Mouse (Mus musculus) midbrain, embryonic 14.5 days (tissue): ENCODE measurements around the gene Dvl2. TPM values are rescaled to one million over a fixed set of nuclear protein-coding genes. Genes with fewer than 3 reads are reported as not detected.

Source experiments
- ATAC-seq: fragments of 200-750 bp; cut with Nextera tagmentation; 2 replicates; pipeline ENCODE4 v1.8.0; 2017; ENCODE audit warnings: moderate number of reproducible peaks, moderate library complexity; ENCODE audit not compliant: low FRiP score, low TSS enrichment
- DNase-seq: peaks from one replicate; pipeline ENCODE4 v3.0.0-alpha.2; 2015
- H3K27ac ChIP-seq: fragments of 300-500 bp; sonication (generic); replicated peaks from 2 replicates; pipeline ENCODE4 v1.5.1; 2014; ENCODE audit warnings: mild to moderate bottlenecking, low read depth, low read length, moderate library complexity
- H3K27me3 ChIP-seq: fragments of 300-500 bp; sonication (generic); 2 replicates; pipeline ENCODE4 v1.6.1; 2014; ENCODE audit warnings: low read length, control low read depth, mixed read lengths; ENCODE audit not compliant: control insufficient read depth, insufficient read depth
- H3K36me3 ChIP-seq: fragments of 300-500 bp; sonication (generic); 2 replicates; pipeline ENCODE4 v1.6.1; 2014; ENCODE audit warnings: low read length, control low read depth; ENCODE audit not compliant: control insufficient read depth, insufficient read depth
- H3K4me1 ChIP-seq: fragments of 300-500 bp; sonication (generic); 2 replicates; pipeline ENCODE4 v1.6.1; 2014; ENCODE audit warnings: mild to moderate bottlenecking, antibody characterized with exemption, low read length, control low read depth; ENCODE audit not compliant: control insufficient read depth, insufficient read depth
- H3K4me2 ChIP-seq: fragments of 300-500 bp; sonication (generic); 2 replicates; pipeline ENCODE4 v1.6.1; 2014; ENCODE audit warnings: mild to moderate bottlenecking, low read length, moderate library complexity
- H3K4me3 ChIP-seq: fragments of 300-500 bp; sonication (generic); replicated peaks from 2 replicates; pipeline ENCODE4 v1.5.1; 2014; ENCODE audit warnings: low read depth, low read length
- H3K9ac ChIP-seq: fragments of 300-500 bp; sonication (generic); replicated peaks from 2 replicates; pipeline ENCODE4 v1.6.1; 2014; ENCODE audit warnings: mild to moderate bottlenecking, low read length, moderate library complexity
- H3K9me3 ChIP-seq: fragments of 300-500 bp; sonication (generic); 2 replicates; pipeline ENCODE4 v1.6.1; 2016; ENCODE audit warnings: low read length, control low read depth, mixed read lengths; ENCODE audit not compliant: control insufficient read depth
- WGBS: fragments of 180-500 bp; shearing (Covaris S2); extraction: QIAGEN DNeasy Blood & Tissue Kit; methylation state at CpG from one replicate; pipeline ENCODE4 v1.1.7; 2014; 5-methylcytosine and 5-hydroxymethylcytosine counted together
- polyA plus RNA-seq: library from polyadenylated mRNA; unstranded; fragments of >200 nt; fragmentation: Nextera tagmentation; extraction: Ambion mirVana; gene quantifications from 2 replicates; pipeline ENCODE4 v1.2.1, GENCODE M21; 2014

Dvl2 gene
- polyA plus RNA-seq, 1 experiment from 2014 or later: 23.0 TPM

DNA sequence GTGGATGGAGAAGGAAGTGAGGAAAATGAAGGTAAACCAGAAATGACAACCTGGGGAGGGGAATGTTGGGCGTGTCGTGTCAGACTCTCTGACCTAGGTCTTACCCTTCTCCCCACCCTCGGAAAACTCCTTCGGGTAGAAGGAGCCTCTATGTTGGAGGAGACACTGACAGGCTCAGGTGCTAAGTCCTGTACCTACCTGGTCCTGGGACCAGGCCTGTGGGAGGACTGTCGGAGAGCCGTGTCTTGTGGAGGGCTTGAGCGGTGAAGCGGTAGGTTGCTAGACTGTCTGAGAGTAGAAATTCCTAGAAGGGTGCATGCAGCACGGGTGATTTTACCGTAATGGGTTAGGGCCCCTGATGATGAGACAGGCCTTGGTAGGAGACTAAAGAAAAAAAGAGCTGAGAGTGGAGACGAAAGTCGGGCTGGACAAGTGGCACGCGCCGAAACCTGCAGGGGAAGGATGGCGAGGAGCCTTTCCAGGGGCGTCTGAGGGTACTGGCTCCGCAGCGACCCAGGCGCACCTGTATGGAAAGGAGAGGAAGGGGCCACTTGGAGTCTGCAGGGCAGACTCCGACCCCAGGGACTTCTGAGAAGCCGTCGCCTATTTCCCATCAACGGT is 35.6 kb upstream of the Dvl2 start, which contains the start of gene Cldn7:
Gene Cldn7 (plus strand): TSS at position 130 of the 621 bp plus-strand sequence.
- peaks cover 13% of the 10 kb centered on the region for H3K36me3 ChIP-seq
- 11% methylated on average over 24 of the region's 24 CpGs for WGBS
- H3K4me2 ChIP-seq: 0 out of 2 replicates have a peak within 1 kb of the TSS, but pooled peaks have one; percentile 17
- ATAC-seq (no peak), DNase-seq (no peak)
- 0 out of 2 replicates have a peak, but pooled peaks cover 5% of the 10 kb centered on the region for H3K4me1 ChIP-seq
- no peak within 1 kb of the TSS for H3K27ac ChIP-seq
- H3K9ac ChIP-seq: no peak within 1 kb of the TSS
- H3K27me3 ChIP-seq: peaks cover 55% of the 10 kb centered on the region
- 0 out of 2 replicates have a peak within 1 kb of the TSS, but pooled peaks have one; percentile 7 for H3K4me3 ChIP-seq
- no peaks in the 10 kb centered on the region for H3K9me3 ChIP-seq

DNA sequence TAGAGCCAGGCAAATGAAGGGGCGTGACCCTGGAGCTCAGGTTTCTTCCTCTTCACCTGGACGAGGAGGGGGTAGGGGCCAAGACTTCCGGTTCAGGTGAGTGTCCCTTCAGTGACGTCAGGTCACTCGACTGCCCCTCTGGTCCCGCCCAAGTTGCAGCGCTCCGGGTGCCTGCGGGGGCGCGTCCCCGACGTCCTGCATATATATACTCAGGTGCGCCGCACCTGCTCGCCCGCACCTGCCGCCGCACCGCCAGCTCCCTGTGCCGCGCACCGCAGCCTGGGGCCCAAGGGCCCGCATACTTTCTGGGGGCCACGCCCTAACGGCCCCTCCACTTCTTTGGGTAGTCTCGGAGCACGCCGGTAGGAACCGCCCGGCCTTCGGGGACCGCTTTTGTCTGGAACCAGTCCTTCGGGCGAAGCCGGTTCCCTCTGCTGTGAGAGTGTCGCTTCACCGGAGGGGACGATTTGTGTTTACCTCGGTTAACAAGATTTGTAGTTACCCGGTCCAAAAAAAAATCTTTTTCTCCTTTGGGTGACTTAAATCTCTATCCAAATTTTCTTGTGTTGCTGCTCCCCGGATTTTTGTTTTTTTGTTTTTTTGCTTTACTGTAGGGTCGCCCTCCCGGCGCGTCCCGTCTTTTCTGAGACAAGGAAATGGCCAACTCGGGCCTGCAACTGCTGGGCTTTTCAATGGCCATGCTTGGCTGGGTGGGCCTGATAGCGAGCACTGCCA is 35.0 kb upstream of the Dvl2 start:
- 0 out of 2 replicates have a peak overlapping the region, but pooled peaks have one; percentile 17 for H3K4me2 ChIP-seq
- ATAC-seq (no peak), DNase-seq (peak; percentile 28)
- no peaks in the 10 kb centered on the region for H3K9me3 ChIP-seq
- H3K4me3 ChIP-seq: 0 out of 2 replicates have a peak overlapping the region, but pooled peaks have one; percentile 7
- H3K27ac ChIP-seq: no peak overlapping the region
- no peak overlapping the region for H3K9ac ChIP-seq
- WGBS: 2% methylated on average over 49 of the region's 49 CpGs
- H3K36me3 ChIP-seq: peaks cover 20% of the 10 kb centered on the region
- 0 out of 2 replicates have a peak, but pooled peaks cover 5% of the 10 kb centered on the region for H3K4me1 ChIP-seq
- H3K27me3 ChIP-seq: peaks cover 55% of the 10 kb centered on the region

DNA sequence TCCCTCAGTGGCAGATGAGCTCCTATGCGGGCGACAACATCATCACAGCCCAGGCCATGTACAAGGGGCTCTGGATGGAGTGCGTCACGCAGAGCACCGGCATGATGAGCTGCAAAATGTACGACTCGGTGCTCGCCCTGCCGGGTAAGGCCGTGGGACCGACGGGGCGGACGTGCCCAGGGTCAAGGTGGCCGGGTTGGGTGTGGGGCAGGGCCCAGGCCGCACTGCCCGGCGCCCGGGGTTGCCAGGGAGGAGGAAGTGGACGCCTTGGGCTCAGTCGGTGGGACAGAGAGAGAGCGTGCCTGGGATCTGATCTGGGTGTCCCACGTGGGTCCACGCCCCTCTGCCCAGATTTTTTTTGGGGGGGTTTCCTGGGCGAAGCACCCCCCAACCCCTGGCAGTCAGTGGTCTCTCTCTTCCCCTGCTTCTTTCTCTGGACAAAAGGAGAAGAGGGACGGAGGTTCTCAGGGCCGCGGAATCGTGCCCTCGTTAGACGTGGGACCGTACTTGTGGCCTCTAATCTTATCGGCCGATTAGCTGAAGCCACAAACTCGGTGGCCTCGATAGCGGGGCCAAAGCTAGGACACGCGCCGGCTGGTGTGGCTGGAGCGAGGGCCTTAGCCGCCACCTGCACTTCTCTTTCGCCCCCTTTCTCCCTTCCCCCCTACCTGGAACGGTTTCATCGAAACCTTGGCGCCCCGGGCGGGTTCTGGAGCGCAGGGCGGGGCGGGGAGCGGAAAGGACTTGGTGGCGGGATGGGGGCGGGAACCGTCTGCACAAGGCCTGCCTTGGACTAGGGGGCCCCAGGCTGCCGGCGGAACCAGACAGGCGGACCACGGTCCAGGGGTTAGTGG is 34.2 kb upstream of the Dvl2 start:
- Histone ChIP-seq H3K4me2 (peak overlapping the region; percentile 40), H3K9ac (0 out of 2 replicates have a peak overlapping the region, but pooled peaks have one; percentile 9)

DNA sequence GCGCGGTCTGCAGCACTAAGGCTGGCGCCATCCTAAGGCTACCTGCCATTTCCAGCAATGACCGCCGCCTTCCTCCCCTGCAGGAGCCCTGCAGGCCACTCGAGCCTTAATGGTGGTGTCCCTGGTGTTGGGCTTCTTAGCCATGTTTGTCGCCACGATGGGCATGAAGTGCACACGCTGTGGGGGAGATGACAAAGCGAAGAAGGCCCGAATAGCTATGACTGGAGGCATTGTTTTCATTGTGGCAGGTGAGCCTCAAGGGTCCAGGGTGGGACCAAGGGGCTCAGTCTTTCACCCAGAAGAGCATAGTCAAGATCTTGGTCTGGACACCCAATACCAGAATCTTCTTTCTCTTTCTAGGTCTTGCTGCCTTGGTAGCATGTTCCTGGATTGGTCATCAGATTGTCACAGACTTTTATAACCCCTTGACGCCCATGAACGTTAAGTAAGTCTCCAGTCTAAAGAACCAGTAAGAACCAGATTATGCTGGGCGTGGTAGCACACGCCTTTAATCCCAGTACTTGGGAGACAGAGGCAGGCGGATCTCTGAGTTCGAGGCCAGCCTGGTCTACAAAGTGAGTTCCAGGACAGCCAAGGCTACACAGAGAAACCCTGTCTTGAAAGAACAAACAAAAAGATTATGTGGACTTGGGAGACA is 33.4 kb upstream of the Dvl2 start:
- Histone ChIP-seq H3K9ac (no peak overlapping the region), H3K4me2 (peak overlapping the region; percentile 40), H3K36me3 (peaks cover 24% of the 10 kb centered on the region), H3K4me3 (peak overlapping the region; percentile 18), H3K27ac (no peak overlapping the region), H3K27me3 (peaks cover 55% of the 10 kb centered on the region), H3K9me3 (no peaks in the 10 kb centered on the region), H3K4me1 (0 out of 2 replicates have a peak, but pooled peaks cover 5% of the 10 kb centered on the region)
- ATAC-seq (no peak), DNase-seq (peak; percentile 25)
- 37% methylated on average over 17 of the region's 17 CpGs for WGBS

More for the DNA sequence above, 34.2 kb upstream of the Dvl2 start:
- no peak for DNase-seq
- H3K27me3 ChIP-seq: peaks cover 55% of the 10 kb centered on the region
- ATAC-seq: no peak
- H3K9me3 ChIP-seq: no peaks in the 10 kb centered on the region
- peaks cover 21% of the 10 kb centered on the region for H3K36me3 ChIP-seq
- 1% methylated on average over 58 of the region's 59 CpGs for WGBS
- H3K4me1 ChIP-seq: 0 out of 2 replicates have a peak, but pooled peaks cover 5% of the 10 kb centered on the region
- H3K27ac ChIP-seq: no peak overlapping the region
- peak overlapping the region; percentile 18 for H3K4me3 ChIP-seq

DNA sequence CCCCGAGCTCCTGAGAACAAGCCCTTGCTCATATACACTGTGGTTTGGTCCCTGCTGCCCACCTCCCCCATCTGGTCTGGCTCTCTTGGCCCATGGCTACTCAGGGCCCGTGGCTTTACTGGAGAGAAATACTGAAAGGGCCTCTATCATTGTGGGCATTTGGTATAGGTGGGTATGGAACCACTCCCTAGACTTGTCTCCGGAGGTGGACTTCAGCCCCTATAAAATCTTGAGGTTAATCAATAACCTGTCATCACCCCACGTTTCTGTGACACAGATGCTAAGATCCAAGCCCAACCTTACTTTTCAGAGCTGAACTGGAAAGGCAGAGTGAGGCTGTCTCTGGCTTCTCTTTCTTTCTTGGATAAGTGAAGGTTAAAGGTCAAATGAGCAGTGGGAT is 31.6 kb upstream of the Dvl2 start:
- no peak overlapping the region for H3K4me3 ChIP-seq
- 92% methylated on average over 4 of the region's 4 CpGs for WGBS
- H3K9ac ChIP-seq: no peak overlapping the region
- 0 out of 2 replicates have a peak, but pooled peaks cover 5% of the 10 kb centered on the region for H3K4me1 ChIP-seq
- no peak overlapping the region for H3K4me2 ChIP-seq
- H3K36me3 ChIP-seq: peaks cover 39% of the 10 kb centered on the region
- no peaks in the 10 kb centered on the region for H3K9me3 ChIP-seq
- ATAC-seq (no peak), DNase-seq (no peak)
- H3K27me3 ChIP-seq: peaks cover 45% of the 10 kb centered on the region
- no peak overlapping the region for H3K27ac ChIP-seq

DNA sequence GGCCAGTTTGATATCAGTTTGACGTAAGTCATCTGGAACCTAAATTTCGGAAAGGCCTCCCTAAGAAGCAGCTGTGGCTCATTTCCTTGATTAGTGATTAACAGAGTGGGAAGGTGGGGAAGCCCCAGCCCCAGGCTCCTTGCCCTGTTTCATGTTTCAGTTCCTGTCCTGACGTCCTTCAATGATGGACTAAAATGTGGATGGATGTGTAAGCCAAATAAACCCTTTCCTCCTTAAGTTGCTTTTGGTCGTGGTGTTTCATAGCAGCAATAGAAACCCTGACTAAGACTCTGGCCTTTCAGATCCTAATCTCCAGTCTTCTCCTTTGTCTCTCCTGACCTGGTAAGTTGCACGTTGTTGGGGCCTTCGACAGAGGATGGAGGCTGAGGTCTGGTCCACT is 30.2 kb upstream of the Dvl2 start:
- H3K27me3 ChIP-seq: peaks cover 31% of the 10 kb centered on the region
- ATAC-seq (no peak), DNase-seq (no peak)
- WGBS: 90% methylated on average over 6 of the region's 6 CpGs
- no peak overlapping the region for H3K27ac ChIP-seq
- no peak overlapping the region for H3K4me2 ChIP-seq
- no peaks in the 10 kb centered on the region for H3K9me3 ChIP-seq
- no peak overlapping the region for H3K9ac ChIP-seq
- H3K36me3 ChIP-seq: peaks cover 53% of the 10 kb centered on the region
- H3K4me3 ChIP-seq: no peak overlapping the region
- 0 out of 2 replicates have a peak, but pooled peaks cover 5% of the 10 kb centered on the region for H3K4me1 ChIP-seq

DNA sequence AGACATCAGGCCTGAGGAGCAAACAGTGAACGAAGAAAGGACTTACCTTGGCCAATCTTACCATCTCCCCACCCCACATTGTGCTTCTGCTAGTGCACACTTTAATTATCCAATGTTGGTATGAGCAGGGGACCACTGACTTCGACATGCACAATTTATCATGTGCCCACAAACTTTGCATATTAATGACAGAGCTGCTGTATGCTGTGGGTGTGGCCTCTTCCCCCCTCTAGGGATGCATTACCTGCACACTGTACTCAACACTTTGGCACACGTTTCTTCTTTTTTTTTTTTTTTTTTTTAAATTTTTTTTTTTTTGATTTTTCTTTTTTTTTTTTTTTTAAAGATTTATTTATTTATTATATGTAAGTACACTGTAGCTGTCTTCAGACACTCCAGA is 29.6 kb upstream of the Dvl2 start:
- H3K27ac ChIP-seq: no peak overlapping the region

DNA sequence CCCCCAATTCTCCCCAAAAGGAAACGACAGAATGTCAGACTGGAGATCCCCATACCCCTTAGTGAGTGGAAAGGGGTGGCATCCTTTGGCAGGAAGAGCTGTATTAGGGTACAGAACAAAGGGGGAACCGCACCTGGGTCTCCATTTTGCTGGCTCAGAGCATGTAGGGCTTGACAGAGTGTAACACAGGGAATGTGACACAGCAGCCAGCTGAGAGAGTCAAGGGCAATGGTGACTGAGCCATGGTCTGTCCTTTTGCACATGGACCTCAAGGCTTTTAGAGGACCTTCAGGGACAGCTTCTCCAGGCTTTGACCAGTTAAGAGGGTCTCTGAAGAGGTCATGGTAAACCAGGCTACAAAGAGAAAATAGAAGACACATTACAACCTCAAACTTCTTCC is 25.5 kb upstream of the Dvl2 start:
- no peak overlapping the region for H3K4me3 ChIP-seq
- 97% methylated on average over 2 of the region's 2 CpGs for WGBS
- H3K9ac ChIP-seq: no peak overlapping the region
- H3K9me3 ChIP-seq: no peaks in the 10 kb centered on the region
- H3K4me2 ChIP-seq: no peak overlapping the region
- no peaks in the 10 kb centered on the region for H3K27me3 ChIP-seq
- ATAC-seq: no peak
- H3K4me1 ChIP-seq: peaks cover 11% of the 10 kb centered on the region
- no peak for DNase-seq
- no peak overlapping the region for H3K27ac ChIP-seq
- peaks cover 61% of the 10 kb centered on the region for H3K36me3 ChIP-seq

More for the DNA sequence above, 29.6 kb upstream of the Dvl2 start:
- H3K27me3 ChIP-seq: peaks cover 26% of the 10 kb centered on the region
- H3K9ac ChIP-seq: no peak overlapping the region
- no peak overlapping the region for H3K4me3 ChIP-seq
- no peak for ATAC-seq
- H3K4me2 ChIP-seq: no peak overlapping the region
- WGBS: 89% methylated on average over 3 of the region's 3 CpGs
- H3K9me3 ChIP-seq: no peaks in the 10 kb centered on the region
- H3K36me3 ChIP-seq: peaks cover 57% of the 10 kb centered on the region
- DNase-seq: no peak
- H3K4me1 ChIP-seq: 0 out of 2 replicates have a peak, but pooled peaks cover 5% of the 10 kb centered on the region
